Mouse (Mus musculus) frontal cortex, postnatal 36 days (tissue): Measurements from ENCODE around the gene Dgcr6.
"Not testable (repeated sequence)": the region's sequence is repeated elsewhere in the genome, so short reads cannot be mapped to it uniquely, and the experiment has no call there.

Experiments used
- DNase-seq, 2 experiments: peaks; one replicate each; pipeline ENCODE4 v3.0.0; 2022; ENCODE audit warnings: low spot score in 2 of 2

The Dgcr6 gene

DNA sequence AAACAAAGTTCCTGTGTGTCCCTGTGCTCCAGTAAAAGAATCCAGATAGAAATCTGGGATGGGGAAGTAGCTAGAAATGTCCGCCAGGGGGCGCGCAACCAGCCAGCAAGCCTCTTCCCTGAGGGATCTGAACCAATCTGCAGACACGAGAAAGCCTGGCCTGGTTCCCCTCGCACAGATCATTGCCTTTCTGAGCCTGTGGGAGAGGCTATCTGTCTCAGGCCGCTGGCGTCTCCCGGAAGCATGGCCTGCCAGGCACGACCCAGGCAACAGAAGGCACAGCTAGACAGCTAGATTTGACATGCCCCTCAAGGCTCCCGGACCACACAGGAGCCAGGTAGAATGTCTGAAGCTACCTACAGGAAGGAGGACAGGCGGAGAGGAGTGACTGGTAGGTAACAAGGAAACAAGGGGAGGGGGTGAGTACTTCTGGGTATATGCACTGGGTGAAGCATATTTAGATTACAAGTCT lies at the start of gene Dgcr6:
TSS of gene Dgcr6 (plus strand) at position 130 of the 472 bp plus-strand sequence.
- peak; percentile 76 to 88 for DNase-seq

DNA sequence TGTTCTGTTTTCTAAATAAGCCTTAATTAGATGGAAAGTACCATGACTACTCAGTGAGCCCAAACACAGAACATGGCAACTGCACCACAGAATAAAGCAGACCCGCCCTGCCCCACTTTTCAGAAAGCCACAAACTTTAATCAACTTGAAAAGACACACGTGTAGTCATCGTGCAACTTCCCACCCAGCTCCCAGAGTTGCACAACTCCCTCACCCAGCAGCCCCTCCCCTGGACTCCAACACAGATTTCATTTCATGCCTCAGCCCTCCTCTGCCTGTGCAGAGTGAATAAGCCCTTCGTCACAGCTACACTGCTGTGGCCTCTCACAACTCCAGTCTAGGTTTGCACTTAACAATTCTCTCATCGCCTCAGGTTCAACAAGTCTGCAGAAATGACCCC lies 48.1 kb upstream of the Dgcr6 start:
- no peak for DNase-seq

DNA sequence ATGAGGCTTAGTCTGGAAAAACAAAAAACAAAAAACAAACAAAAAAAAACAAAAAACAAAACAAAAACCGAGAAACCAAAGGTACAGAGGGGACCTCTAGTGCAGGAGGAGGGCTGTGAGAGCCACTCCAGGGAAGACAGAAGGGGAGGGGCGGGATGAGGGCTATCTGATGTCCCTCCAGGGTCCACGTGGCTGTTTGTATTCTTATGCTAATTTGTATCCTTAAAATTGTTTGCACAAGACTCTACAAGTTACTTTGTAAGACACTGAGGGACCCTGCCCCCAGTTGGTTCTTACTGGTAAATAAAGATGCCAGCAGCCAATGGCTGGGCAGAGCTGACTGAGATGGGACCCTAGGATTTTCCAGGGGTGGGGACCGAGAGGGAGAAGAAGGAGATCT lies 45.6 kb upstream of the Dgcr6 start:
- no peak for DNase-seq

DNA sequence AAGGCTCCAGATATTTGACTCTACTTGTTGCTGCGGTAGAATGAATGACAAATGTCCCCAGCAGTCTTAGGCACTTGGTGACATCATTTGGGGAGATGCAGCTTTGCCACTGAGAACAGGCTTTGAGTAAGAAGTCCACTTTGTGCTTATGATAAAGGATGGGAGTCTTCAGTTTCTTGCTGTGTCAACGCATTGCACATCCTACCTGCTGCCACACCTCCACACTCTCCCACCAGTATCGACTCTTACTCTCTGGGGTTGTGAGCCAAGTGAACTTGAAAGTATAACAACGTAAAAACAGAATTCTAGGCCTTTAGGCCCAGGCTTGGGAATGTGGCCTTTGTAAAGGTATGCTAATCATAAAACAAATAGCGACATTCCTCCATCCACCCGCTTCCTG lies 41.6 kb upstream of the Dgcr6 start:
- no peak for DNase-seq

DNA sequence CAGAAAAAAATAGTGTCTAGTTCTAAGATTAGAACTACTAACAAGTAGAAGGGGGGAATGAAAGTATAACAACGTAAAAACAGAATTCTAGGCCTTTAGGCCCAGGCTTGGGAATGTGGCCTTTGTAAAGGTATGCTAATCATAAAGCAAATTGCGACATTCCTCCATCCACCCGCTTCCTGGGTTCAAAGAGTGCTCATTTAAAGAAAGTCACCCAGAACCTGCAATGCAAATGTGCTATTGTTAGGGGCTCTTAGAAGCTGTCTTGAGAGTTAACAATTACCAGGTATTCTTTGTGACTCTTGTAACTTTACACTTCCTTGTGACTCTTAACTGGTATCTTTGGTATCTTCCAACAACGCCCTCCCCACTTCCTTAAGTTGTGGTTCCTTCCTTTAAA lies 36.2 kb upstream of the Dgcr6 start:
- not testable (repeated sequence) for DNase-seq

DNA sequence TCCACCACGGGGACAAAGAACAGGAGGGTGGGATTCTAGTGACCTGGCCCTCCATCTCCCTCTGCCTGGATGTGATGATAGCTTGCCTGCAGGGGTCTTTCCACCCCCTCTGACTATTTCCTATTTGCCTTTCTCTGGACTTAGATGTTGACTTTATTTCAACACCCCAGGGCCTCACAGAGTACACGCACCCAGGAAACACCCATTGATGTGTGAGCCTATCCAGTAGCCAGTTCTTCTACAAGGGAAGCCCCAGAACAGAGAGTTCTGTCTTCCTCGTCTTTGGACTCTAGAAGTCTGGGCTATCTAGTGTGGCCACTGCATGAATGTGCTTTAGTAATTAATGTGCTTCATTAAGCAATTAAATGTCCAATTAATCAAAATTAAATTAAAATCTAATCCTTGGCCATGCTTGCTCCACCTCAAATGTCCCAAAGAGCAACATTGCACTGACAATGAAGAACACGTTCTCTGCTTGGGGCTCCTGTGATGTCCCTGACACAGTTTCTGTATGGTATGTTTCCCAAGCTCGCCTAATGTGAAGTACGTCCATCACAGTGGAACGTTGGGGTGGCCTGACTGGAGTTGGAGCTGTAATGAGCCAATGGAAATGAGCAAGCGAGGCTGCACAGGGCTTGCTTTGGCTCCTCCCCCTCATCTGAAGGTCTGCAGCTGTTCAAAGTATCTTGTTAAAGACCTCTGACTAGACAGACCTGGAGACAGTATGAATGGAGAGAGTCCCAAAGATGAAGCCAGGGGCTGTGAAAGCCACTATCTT lies 29.7 kb upstream of the Dgcr6 start:
- DNase-seq, result no peak

DNA sequence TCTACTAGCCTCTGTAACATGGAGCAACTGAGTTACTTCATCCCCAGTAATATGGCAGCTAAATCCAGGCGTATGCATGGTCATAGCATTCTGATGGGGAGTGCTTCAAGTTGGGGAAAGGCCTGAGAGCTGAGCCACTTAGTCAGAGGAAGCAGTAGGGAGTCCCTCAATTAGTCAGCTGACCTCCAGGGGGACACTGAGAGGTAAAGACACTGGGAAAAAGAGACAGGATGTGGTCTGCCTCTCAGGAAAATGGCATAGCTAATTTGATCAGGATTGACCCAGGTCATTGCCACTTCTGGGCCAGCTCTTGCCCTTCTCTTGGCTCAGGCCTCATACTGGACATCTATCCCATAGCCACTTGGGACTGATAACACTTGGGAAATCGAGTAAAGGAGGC lies 25.3 kb upstream of the Dgcr6 start:
- no peak for DNase-seq

DNA sequence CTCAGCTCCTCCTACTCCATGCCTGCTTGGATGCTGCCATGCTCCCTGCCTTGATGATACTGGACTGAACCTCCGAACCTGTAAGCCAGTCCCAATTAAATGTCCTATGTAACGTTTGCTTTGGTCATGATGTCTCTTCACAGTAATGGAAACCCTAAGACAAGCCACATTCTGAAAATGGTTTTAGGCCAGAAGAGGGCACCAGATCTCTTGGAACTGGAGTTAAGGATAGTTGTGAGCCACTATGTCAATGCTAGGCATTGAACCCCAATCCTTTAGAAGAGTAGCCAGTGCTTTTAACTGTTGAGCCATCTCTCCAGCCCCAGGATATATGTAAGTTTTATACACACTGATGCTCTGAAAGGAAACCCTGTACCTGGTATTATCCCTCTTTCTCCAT lies 20.9 kb upstream of the Dgcr6 start:
- peak in 1 of 2 experiments; percentile 61 for DNase-seq

DNA sequence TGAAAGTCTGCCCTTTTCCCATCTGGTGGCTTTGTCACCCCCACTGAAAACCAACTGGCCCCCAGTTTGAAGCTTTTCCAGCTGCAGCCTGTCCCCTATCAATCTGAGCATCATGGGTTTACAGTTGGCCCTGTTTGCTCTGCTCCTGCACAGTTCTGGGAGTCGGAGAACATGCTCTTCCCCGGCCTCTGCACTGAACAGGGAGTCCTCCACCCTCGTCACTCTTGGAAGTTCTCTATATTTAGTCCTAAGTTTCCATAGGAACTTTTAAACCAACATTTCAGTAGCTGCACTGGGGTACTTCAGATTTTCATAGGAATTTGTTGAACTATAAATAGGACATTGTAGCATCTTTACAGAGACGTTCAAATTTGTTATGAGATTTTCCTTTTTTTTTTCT lies 19.4 kb upstream of the Dgcr6 start:
- DNase-seq, result no peak

DNA sequence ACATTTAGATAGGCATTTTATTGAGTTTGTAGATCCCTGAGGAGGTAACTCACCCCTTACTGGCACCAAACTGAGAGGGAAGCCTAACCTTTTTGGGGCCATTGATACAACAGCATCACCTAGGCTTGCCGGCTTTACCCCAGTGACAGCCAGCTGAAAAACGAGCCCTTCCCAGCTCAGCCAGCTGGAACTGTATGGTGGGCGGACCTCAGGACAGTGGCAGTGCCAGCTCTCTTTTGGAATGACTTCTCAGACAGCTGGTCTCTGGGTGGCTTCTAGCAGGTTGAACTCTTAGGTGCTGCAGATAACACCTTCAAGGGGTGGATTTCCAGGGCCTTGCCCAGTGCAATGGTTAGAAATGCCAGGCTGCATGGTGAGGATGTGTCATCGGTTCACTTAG lies 18.4 kb upstream of the Dgcr6 start:
- DNase-seq, result no peak

DNA sequence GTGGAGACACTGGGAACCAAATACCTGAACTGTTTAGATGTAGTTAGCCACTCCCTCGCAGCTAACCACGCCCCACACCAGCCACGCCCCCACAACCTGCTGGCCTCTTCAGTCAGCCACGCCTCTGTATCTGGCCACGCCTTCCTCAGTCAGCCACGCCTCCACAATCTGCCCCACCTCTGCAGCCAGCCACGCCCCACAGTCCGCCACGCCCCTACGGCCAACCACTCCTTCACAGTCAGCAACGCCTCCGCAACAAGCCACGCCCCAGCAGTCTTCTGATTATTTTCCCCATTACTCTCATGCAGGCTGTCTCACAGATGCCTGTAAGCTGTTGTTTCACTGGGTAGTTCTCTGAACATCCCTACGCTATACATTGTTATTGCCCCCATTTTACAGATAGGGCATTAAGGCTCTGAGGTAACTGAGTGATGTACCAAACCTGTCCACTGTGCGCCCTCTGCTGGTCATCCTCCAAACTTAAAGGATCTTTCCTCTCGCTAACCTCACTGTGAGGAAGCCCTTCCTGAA lies 16.2 kb upstream of the Dgcr6 start:
- DNase-seq, result peak in 1 of 2 experiments; percentile 46

DNA sequence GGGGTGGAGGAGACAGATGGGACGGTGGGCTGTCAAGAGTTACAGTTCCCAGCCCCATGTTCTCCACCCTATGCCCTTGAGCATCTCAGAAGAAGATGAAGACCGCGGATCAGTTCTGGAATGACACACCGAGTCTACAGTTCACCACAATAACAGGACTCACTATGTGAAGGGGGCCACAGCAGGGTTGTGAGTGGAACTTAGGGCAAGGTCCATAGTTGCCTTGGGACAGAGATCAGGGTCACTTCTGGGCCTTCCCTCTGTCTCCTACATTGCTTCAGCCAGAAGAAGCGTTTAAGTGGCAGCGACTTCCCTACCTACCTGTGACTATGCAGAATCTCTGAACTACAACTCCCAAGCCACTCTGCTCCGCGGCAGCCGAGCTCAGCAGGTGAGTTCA lies 15.6 kb upstream of the Dgcr6 start:
- DNase-seq, result no peak

DNA sequence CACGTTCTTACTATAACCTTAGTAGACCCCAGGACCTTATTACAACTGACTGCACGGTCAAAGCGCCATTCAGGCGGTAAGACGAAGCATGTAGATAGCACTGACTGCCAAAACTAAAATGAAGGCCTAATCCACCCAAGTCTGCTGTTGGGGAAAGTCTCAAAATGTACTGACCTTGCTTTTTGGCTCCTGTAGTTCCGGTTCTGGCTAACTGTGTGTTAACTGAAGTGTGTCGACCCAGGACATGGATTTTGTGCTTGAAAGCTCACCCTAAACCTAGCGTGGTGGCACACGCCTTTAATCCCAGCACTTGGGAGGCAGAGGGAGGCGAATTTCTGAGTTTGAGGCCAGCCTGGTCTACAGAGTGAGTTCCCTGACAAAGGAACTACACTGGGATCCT lies 7.7 kb upstream of the Dgcr6 start:
- DNase-seq, result no peak

DNA sequence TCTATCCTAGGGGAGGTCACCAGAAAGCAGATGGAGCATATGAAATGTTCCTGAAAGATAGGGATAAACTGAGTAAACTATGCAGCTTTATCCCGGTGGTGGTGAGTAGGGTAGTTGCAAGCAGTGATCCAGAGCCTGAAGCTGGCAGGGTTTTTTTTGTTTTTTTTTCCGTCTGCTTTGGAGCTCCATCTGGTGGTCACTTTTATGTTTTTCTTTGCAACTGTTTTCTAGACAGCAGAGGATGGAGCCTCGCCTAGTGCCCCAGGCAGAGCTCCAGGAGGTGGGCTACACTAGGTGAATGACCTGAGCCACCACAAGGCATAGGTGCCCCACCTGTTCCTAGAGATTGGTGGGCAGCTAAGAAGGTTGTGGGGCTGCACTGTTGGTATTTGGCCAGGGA lies 5.0 kb upstream of the Dgcr6 start:
- DNase-seq, result peak in 1 of 2 experiments; percentile 52

DNA sequence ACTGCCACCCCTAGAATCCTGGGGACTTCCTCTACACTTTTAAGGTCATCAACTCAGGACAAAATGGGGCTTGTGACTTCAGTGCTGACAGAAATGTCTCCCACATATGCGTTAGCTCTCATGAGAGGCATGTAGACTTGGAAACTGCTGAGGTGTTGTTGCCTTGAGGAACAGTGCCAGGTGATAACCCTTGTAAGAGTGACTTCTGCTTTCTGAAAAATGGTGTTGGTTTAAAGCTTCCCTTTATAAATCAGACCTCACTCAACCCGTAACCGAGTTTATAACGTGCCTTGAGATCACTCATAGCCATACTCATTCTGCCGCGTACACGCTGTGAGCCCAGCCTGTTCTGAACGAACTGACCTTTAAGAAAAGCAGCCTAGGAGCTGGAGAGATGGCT lies 4.6 kb upstream of the Dgcr6 start:
- DNase-seq, result no peak

DNA sequence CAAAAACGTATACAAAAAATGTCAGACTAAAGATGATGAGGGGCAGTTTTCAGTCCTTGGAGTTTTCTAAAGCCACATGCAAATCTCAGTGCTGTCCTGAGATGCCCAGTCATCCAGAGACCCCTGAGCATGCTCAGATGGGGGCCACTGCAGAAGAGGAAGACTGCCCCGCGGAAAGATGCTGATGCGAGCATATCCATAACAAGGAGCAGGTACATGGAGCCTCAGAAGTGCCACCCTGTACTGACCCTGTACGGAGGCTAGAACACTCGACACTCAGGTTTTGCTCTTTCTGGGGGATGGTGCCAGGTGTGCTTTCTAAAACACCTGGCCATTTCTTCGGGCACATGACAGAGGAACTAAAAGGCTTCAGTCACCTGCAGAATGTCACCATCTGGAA lies 338 bp upstream of the Dgcr6 start:
- DNase-seq, result no peak

DNA sequence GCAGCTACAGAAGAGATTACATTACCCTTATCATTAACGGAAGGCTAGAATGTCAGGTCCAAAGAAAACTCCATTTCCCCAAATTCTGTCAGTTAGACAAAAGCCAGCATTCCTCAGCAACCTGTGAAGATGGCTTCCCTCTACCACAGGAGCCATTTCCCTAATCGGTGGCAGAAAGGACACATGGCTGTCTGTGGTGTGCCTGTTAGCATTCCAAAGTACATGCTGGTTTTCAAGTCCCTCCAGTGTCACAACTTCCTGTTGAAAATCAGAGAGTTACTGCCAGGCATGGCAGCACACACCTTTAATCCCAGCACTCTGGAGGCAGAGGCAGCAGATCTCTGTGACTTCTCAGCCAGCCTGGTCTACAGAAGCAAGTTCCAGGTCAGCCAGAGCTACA lies 3.6 kb downstream of the Dgcr6 start:
- DNase-seq, result no peak

DNA sequence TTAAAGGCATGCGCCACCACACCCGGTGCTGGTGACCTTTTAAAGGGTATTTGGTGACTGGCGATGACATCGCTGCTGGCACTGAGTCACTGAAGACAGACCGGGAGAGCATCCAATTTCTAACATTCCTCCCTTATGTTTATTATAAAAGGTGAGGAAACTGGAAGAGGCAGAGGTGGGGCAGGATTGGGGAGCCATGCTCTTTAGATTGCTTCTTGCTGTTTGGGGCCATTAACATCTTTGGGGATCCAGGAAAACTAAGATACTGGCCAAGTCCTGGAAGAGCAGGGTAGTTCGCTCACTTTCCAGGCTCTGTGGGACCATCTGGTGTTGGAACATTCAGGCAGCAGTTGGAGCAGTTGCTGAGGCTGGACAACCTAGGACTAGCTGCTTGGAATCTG lies 5.7 kb downstream of the Dgcr6 start:
- DNase-seq, result no peak

DNA sequence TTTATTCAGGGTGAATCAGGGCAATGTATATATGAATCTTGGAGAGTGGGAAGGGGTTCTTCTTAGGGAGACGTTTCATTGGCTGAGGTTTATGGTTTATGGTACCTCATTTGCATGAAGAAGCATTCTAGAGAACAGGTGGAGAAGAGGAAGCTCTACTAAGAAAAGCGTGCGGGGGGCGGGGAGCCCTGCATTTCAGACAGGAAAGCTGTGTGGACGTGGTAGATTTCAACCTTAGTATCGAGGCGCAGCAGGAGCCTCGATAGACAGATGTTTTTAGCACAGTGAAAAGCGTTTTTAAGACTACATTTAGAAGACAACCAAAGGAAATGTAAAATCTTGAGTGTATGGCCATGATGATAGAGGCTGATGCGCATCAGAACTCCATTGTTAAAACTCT lies 6.6 kb downstream of the Dgcr6 start:
- no peak for DNase-seq

DNA sequence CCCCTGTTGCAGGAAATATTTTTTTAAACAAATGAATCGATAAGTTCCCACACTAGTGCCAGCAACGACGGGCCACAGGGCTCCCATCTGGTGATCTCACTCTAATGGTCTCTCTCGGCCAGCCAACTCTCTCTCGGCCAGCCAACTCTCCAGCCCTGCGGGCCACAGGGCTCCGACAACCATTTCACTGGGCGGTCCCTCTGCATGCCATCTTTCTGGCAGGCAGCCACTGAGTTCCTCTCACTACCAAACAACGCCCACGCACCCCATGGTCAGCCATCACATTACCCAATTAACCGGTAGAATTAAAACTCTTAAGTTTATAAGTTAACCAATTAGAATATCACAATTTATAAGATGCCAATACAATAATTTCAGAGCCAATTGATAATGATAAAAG lies 8.5 kb downstream of the Dgcr6 start:
- no peak for DNase-seq

DNA sequence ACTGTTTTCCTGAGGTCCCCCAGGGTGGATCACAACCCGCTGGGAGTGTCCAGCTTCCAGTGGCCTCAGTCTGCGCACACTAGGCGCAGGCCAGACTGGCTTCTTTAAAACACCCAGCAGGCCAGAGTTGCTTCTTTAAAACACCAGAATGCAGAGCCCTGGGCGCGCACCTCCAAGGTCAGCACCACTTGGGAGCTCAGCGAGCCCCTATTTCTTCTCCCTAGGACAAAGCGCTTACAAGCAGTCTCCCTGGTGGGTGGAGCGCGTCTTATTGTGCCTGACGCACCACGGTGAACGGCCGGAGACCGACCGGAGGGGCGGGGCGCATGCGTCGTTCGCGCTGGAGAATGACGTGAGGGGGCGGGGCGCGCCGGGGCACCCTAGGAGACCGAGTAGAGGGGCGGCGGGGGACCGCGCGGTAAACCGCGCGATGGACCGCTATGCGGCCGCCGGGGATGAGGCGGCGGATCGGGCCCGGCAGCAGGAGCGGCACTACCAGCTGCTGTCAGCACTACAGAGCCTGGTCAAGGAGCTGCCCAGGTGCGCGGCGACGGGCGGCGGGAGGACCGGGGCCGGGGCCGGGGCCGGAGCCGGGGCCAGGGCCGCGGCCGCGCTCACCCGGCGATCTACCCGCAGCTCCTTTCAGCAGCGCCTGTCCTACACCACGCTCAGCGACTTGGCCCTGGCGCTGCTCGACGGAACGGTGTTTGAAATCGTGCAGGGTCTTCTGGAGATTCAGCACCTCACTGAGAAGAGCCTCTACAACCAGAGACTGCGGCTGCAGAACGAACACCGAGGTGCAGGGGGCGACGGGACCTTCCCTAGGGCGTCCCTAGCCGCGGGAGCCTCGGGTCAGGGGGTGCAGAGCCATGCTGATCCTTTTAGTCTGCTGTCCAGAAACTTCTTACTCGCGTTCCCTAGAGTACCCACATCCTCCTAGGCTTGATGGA lies 13.7 kb downstream of the Dgcr6 start:
- peak; percentile 93 to 94 for DNase-seq

DNA sequence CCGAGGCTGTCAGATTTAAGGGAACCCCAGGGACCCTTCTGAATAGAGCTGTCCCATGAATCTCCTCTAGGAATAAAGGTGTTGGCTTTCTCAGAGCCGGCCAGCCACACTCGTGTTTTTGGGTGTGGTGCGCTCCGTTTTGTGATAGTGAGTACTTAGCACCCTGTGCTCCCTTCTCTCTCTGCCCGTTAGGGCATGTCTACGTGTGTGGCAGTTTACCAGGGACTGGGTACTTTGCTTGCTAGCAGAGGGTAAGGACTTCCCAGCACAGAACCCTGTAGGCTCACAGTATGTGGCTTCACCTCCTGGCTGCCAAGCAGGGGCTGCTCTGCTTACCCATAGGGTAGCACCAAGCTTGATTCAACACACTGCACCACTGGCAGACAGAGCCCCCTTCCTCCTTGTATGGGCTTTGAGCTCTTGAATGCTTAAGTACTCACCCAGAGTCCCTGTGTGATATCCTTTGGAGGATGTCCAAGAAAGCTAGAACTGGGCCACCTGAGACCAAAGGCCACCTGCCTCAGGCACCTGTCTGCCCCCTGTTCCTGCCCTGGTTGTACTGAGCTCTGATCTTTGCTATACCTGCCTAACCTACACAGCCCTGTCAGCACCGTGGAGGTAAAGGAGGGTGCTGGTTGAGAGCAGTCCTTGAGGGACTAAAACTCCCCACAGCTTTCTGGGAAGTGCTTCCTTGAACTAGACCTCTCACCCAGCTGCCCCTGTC lies 16.2 kb downstream of the Dgcr6 start:
- DNase-seq, result no peak
